Mouse (Mus musculus): ENCODE measurements at regions not wholly inside any gene's neighbourhood (a gene's known extent, or its start where the extent isn't known, plus 50 kb on each side); places are given as distances from the start of the nearest gene placed in this dataset.
"Not testable (repeated sequence)": the region's sequence is repeated elsewhere in the genome, so short reads cannot be mapped to it uniquely, and the experiment has no call there.

DNA sequence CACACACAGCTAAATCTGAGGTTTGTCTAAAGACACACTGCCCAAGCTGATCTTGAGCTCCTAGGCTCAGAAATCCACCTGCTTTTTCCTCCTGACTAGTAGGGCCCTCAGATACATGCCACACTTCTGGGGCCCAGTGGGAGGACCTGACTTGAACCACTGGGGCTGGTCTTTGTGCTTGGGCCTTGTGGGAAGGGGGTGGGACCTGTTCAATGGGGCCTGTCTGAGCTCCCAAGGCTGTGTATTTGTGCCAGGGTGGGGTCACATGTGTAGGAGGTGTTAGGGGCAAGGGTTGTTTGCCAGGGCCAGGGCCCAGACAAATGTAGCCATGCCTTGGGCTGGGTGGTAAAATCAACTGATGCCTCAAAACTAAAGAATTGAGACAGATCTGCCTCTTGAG is 56.8 kb downstream of the Gm8765 start:
- TF ChIP-seq CTCF (IDR thresholded peaks at IDR 0.05); EP300 (IDR thresholded peaks at IDR 0.05; ENCODE audit: insufficient read depth, low read depth, low read length): not testable (repeated sequence)
